Mouse (Mus musculus) thymus, adult 2 months (tissue): ENCODE measurements around the gene Tapbp. TPM values are rescaled to one million over a fixed set of nuclear protein-coding genes. Genes with fewer than 3 reads are reported as not detected.

Experiments
- DNase-seq: peaks from one replicate; pipeline ENCODE4 v3.0.0; 2021
- H3K27ac ChIP-seq: fragments of 200-500 bp; 2 replicates; pipeline ENCODE4 v1.5.1; 2012; ENCODE audit warnings: low read length, control low read depth; ENCODE audit not compliant: control insufficient read depth, insufficient read depth
- H3K27me3 ChIP-seq: fragments of 200-500 bp; 2 replicates; pipeline ENCODE4 v1.6.1; 2012; ENCODE audit warnings: mild to moderate bottlenecking, low read length, moderate library complexity, mixed read lengths; ENCODE audit not compliant: control insufficient read depth, insufficient read depth
- H3K36me3 ChIP-seq: fragments of 200-500 bp; 2 replicates; pipeline ENCODE4 v1.6.1; 2012; ENCODE audit warnings: mild to moderate bottlenecking, low read length, moderate library complexity; ENCODE audit not compliant: control insufficient read depth, insufficient read depth
- H3K4me1 ChIP-seq: fragments of 200-500 bp; replicated peaks from 2 replicates; pipeline ENCODE4 v1.6.1; 2012; ENCODE audit warnings: low read length; ENCODE audit not compliant: control insufficient read depth, insufficient read depth
- H3K4me3 ChIP-seq: fragments of 200-500 bp; 2 replicates; pipeline ENCODE4 v1.5.1; 2012; ENCODE audit warnings: mild to moderate bottlenecking, low read length, control low read depth, moderate library complexity; ENCODE audit not compliant: control insufficient read depth, insufficient read depth
- CTCF ChIP-seq: fragments of 200-500 bp; IDR thresholded peaks from 2 replicates; pipeline ENCODE4 v1.5.1; 2012; ENCODE audit warnings: mild to moderate bottlenecking, control low read depth, low read length, moderate library complexity, borderline replicate concordance; ENCODE audit not compliant: control insufficient read depth, poor library complexity, insufficient read depth; ENCODE audit errors: extremely low read depth
- POLR2A ChIP-seq: fragments of 200-500 bp; IDR thresholded peaks from 2 replicates; pipeline ENCODE4 v1.6.1; 2012; ENCODE audit warnings: mild to moderate bottlenecking, low read length, control low read depth, moderate library complexity; ENCODE audit not compliant: control insufficient read depth, poor library complexity, insufficient read depth; ENCODE audit errors: extremely low read depth
- WGBS: fragments of 180-500 bp; shearing (Covaris S2); methylation state at CpG from one replicate; pipeline ENCODE4 v1.1.7; 2018; 5-methylcytosine and 5-hydroxymethylcytosine counted together
- polyA plus RNA-seq: library from polyadenylated mRNA; depleted of rRNA; stranded (reverse); fragments of >200 nt; gene quantifications from 2 replicates; pipeline ENCODE4 v1.2.3, GENCODE M21; 2012

The Tapbp gene
- polyA plus RNA-seq, 1 experiment: 201 TPM

DNA sequence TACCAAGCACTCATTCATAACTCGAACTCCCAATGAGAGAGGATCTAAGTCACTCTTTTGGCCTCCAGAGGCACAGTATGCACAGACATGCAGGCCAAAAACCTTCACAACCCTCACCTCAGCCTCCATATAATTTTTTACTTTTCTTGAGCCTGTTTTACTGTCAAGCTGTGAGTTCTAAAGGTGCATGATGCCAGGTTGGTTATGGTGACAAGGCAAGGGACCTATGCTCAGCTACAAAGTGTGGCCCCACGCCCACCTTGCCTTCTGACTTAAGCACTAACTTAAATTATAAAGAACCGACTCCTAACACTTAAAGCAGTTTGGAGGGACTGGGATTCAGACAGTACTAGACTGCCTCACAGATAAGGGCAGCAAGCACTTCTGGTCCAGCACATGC lies 37.6 kb downstream of the Tapbp start:
- peaks cover 7% of the 10 kb centered on the region; the same call in 1 of the 2 replicates for H3K36me3 ChIP-seq
- TF ChIP-seq POLR2A (no peak), CTCF (no peak)
- no peak for DNase-seq
- no peak overlapping the region for H3K4me3 ChIP-seq
- H3K4me1 ChIP-seq: peaks cover 46% of the 10 kb centered on the region
- 83% methylated on average over 3 of the region's 3 CpGs for WGBS
- H3K27me3 ChIP-seq: no peaks in the 10 kb centered on the region
- no peak overlapping the region for H3K27ac ChIP-seq

DNA sequence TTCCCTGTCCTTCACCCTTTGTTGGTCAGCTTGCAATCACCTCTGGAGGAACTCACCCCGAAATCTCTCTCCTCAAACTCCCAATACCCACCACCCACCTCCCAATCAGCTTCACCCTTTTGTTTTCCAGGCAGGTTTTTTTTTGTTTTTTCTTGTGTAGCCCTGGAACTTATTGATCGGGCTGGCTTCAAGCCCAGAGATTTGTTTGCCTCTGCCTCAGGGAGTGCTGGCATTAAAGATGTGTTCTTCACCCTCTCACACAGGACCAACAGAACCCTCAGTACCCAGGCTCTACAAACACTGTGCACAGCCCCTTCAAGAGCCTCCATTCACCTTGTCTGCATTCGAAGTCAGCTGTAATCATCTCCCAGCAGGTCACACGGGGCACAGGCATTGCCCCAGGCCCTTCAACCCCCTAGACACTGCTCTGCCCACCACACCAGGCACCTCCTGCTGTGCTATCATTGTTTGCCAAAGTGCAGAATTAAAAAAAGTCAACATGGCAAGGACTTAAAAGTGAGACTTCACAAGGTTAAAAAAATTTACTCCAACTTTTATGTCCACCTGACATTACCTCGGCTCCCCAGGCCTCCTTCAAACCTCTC lies 38.4 kb downstream of the Tapbp start:
- Histone ChIP-seq H3K4me3 (no peak overlapping the region), H3K4me1 (peaks cover 38% of the 10 kb centered on the region), H3K27me3 (no peaks in the 10 kb centered on the region), H3K36me3 (peaks cover 7% of the 10 kb centered on the region; the same call in 1 of the 2 replicates), H3K27ac (no peak overlapping the region)
- DNase-seq: peak; percentile 0
- WGBS: 43% methylated on average over 5 of the region's 5 CpGs
- TF ChIP-seq CTCF (no peak), POLR2A (no peak)

DNA sequence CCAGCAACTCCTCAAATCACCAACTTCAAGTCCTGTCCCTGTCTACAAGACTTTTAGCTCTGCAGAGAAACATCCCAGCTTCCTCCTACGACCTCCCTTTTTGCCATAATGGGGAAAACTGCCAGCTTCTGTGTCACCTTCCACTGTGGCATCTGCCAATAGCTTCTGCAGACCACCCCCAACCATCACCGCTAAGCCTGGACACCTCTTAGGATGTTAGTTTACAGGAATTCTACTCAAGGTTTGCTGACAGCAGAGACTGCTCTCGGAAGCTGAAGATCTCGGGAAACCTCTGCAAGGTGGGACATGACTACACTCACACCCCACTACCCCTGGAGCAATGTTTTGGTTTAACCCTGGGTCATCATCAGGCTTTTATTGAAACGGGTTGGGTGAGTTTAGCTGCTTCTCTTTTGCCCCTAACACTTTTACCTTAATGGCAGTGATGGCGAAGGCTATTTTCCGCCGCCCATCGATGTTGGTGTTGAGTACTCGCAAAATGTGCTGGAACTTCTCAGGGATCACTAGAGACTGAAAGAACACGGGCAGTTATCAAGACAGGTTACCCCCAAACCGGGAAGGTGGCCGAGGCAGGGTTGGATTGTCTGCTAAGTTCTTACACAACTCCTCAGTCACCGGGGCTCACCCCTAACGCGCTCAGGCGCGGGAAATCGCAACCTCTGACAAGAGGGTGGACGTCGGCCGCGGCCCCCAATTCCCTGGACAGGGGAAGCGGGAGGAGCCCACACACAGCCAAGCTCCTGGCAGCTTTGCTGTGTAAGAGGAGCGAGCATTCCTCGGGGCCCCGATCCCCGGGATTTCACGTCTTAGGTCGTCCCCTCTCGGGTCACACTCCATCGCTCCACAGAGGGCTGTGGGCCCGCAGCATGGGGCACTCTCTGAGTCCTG lies 39.2 kb downstream of the Tapbp start:
- Histone ChIP-seq H3K36me3 (peaks cover 14% of the 10 kb centered on the region), H3K4me1 (peaks cover 33% of the 10 kb centered on the region), H3K27me3 (no peaks in the 10 kb centered on the region), H3K4me3 (peak overlapping the region; percentile 85), H3K27ac (peak overlapping the region; percentile 39; the same call in 1 of the 2 replicates)
- no peak for TF ChIP-seq POLR2A
- 0 out of 2 replicates have a peak, but pooled peaks have one; percentile 19 for TF ChIP-seq CTCF
- DNase-seq: no peak
- 1% methylated on average over 33 of the region's 33 CpGs for WGBS

DNA sequence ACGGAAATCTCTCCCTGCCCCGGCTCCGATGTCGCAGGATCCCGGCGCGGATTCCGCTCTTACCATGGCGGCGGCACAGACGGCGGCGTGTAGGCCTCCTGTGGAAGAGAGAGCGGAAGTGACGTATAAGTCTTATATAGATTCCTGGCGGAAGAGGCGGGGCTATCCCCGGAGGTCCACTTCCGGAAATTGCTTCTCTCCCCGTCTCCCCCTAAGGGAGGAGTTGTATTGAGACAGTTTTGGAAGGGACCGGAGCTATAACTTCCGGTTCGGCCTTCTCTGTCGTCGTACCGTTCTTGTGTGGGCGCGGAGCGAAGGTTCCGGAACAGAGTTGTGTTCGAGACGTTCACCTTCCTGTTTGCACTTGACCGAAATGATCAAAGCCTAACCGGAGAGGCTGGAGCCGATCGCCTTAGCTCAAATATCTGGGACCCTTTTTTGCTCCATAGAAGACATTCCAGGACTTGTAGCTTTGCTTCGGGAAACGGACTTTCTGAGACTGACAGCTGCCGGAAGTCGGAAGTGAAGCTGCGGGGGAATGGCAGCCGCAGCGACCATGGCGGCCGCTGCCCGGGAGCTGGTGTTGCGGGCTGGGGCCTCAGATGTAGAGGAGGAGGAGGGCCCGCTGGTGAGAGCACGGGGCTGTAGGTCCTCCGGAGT lies 40.0 kb downstream of the Tapbp start, which contains the start of the genes Vps52 and Rps18:
Gene Vps52, plus strand, starts transcription at position 258 of the 660 bp plus-strand sequence.
Gene Rps18, minus strand, starts transcription at position 447 of the 660 bp plus-strand sequence.
- no peaks in the 10 kb centered on the region for H3K27me3 ChIP-seq
- H3K4me3 ChIP-seq: peak within 1 kb of the TSS; percentile 85
- peaks cover 25% of the 10 kb centered on the region for H3K4me1 ChIP-seq
- peak within 1 kb of the TSS; percentile 87 for H3K27ac ChIP-seq
- peak; percentile 96 for DNase-seq
- peaks cover 22% of the 10 kb centered on the region for H3K36me3 ChIP-seq
- TF ChIP-seq POLR2A: peak; percentile 90
- TF ChIP-seq CTCF: no peak
- WGBS: under 1% methylated on average over 50 of the region's 50 CpGs

DNA sequence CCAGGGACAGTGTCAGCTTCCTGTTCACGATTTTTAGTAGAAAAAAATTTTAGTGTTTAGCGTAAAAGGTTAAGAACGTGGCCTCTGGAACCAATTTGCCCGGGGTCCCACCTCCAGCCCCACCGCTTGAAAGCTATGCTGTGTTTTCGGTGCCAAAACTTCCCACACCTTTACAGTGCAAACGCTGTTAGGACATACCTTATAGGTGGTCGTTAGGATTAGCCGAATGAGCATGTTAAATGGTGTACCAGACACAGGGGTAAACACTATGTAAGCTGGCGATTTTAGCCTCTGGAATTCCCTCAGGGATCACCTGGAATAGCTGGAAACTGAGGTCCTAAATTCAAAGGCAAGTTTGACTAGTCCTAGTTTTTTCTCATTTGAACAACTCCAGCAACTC lies 40.6 kb downstream of the Tapbp start:
- H3K4me1 ChIP-seq: peaks cover 21% of the 10 kb centered on the region
- TF ChIP-seq POLR2A (no peak), CTCF (no peak)
- WGBS: 7% methylated on average over 10 of the region's 10 CpGs
- 0 out of 2 replicates have a peak overlapping the region, but pooled peaks have one; percentile 87 for H3K27ac ChIP-seq
- peaks cover 26% of the 10 kb centered on the region for H3K36me3 ChIP-seq
- DNase-seq: no peak
- H3K27me3 ChIP-seq: no peaks in the 10 kb centered on the region
- peak overlapping the region; percentile 52 for H3K4me3 ChIP-seq

DNA sequence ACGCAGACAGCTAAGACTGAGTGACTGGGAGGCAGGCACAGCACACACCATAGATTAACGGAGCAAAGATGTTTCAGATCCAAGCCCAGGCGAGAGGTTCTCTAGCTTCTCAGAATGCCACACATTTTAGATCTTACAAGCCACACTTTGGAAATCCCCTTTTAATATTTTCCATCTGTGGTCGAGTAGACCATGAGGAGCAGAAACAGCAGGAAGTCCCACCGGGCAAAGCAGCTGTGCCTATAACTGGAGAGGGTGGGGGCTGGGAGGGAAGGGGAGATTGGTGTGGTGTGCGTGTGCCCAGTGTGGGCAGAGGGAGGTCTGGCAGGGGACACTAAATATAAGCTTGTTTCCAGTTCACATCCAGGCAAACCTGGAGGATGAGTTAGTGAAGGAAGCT lies 41.8 kb downstream of the Tapbp start:
- Histone ChIP-seq H3K27ac (no peak overlapping the region), H3K4me3 (no peak overlapping the region), H3K4me1 (peaks cover 13% of the 10 kb centered on the region), H3K36me3 (peaks cover 29% of the 10 kb centered on the region), H3K27me3 (no peaks in the 10 kb centered on the region)
- no peak for TF ChIP-seq CTCF
- TF ChIP-seq POLR2A: no peak
- DNase-seq: peak; percentile 0
- 60% methylated on average over 6 of the region's 6 CpGs for WGBS
